Mouse (Mus musculus): ENCODE data around the gene Cops8.

Cops8 gene

DNA sequence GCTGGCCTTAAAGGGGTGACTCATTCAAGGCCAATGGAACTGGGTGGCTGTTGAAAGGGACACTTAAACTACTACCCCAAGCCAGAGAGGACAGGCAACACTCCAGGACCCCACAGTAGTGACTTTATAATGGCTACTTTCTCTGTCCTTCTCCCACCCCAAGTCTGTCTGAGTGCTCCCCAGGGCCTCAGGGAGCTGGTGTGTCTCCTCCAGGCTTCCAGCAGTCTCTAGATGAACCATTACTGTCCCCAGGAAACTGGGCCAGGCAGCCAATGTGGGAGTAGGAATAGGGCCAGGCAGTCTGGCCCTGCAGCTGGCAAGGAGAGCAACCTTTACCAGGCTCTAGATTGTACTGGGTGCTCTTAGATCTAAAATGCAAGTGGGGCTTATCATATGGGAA, 49.0 kb downstream of the Cops8 start:
- no peak for DNase-seq (ENCODE audit: low spot score in 2 of 2)

- DNase-seq (ENCODE audit: low spot score in 2 of 2): no peak
These were observed 49.8 kb downstream of the Cops8 start for GRCm38 (mm10) chr1:90652553-90652952.

DNA sequence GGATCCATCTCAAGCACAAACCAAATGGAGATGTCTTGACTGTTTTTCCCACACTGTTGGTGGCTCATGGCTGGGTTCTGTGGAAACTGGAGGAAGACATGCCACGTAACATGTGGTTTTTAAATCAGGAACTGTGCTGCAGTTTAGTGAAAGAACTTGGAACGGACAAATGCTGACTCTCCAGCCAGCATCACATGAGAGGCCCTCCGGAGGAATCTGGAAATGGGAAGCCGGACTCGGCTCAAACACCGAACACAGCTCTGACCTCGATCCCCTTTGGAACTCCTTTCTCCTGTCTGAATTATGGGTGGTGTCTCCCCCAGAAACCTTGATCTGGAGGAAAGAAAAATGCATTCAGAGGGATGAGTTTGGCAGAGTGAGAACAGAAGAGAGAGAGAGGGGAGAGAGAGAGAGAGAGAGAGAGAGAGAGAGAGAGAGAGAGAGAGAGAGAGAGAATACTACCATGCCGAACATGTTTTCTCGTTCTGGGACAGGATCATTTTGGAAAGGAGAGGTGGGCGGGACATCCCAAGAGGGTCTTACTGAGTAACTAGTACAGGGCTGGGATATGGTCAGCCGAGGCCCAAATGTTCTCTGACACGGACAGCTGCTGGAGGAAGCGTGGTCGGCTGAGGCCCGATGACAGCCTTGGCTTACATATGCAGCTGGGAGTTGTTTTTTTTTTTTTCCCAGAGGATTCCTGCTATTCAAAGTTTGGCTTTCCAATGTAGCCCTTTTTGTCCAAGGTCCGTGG, 53.9 kb downstream of the Cops8 start:
- no peak for DNase-seq (ENCODE audit: low spot score in 2 of 2)

GRCm38 (mm10) chr1:90657292-90658050, 54.7 kb downstream of the Cops8 start:
- no peak for DNase-seq (ENCODE audit: low spot score in 2 of 2)

- no peak for DNase-seq (ENCODE audit: low spot score in 2 of 2)
These were observed 55.8 kb downstream of the Cops8 start for GRCm38 (mm10) chr1:90658581-90658980.

DNA sequence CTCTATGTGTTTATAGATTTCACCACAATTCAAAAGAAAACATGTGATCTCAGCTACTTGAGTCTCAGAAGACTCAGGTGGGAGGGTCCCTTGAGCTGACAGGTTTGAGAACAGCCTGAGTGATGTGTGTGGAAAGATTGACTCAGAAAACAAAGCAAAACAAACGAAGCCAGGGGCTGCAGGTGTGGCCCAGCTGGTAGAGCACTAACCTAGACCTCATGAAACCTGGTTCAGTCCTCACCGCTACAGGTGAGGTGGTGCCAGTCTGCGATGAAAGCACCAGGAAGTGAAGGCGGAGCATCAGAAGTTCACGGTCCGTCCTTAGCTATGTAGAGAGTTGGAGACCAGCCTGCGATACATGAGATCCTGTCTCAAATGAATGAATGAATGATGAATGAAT, 57.4 kb downstream of the Cops8 start:
- no peak for DNase-seq (ENCODE audit: low spot score in 2 of 2)

GRCm38 (mm10) chr1:90662491-90662890, 59.7 kb downstream of the Cops8 start:
- DNase-seq (ENCODE audit: low spot score in 2 of 2): no peak

Data from spleen, postnatal 36 days (tissue).